Mouse (Mus musculus) inflammation-experienced regulatory T-cells, adult 16 weeks (primary cell): ENCODE measurements around the gene Gm14180. TPM values are rescaled to one million over a fixed set of nuclear protein-coding genes. Genes with fewer than 3 reads are reported as not detected.

Experiments used
- polyA plus RNA-seq: library from polyadenylated mRNA; unstranded; fragments of 100-300 nt; shearing (Covaris generic); gene quantifications from one replicate; pipeline ENCODE4 v1.2.1, GENCODE M21; 2017

Gene Gm14180
- not detected for polyA plus RNA-seq

GRCm38 (mm10) chr11:99734190-99734589 lies at the start of gene Gm14180:
Gene Gm14180 (minus strand): TSS chr11:99734290.

GRCm38 (mm10) chr11:99780604-99781003 lies 46.5 kb upstream of the Gm14180 start, which contains the start of gene Krtap4-8:
Gene Krtap4-8 (minus strand): TSS chr11:99780704.

GRCm38 (mm10) chr11:99772813-99773212 lies 38.7 kb upstream of the Gm14180 start, which contains the start of gene Gm11595:
Gene Gm11595 (minus strand): TSS chr11:99772913.

GRCm38 (mm10) chr11:99690463-99690862 lies 43.6 kb downstream of the Gm14180 start, which contains the start of gene Gm14190:
Gene Gm14190 (minus strand): TSS chr11:99690740.

Other genes starting within 250 kb of the Gm14180 start
- gene Krt23, start 241.2 kb downstream of the Gm14180 start, polyA plus RNA-seq: not detected
- gene Krt39, start 213.0 kb downstream of the Gm14180 start, polyA plus RNA-seq: not detected
- not detected for gene Krt40, start 191.1 kb downstream of the Gm14180 start, polyA plus RNA-seq
- not detected for gene Krtap3-3, start 183.4 kb downstream of the Gm14180 start, polyA plus RNA-seq
- gene Krtap3-2, start 177.4 kb downstream of the Gm14180 start, polyA plus RNA-seq: not detected
- not detected for gene Gm11939, start 174.8 kb downstream of the Gm14180 start, polyA plus RNA-seq
- not detected for gene Krtap3-1, start 167.7 kb downstream of the Gm14180 start, polyA plus RNA-seq
- not detected for gene Krtap1-5, start 153.3 kb downstream of the Gm14180 start, polyA plus RNA-seq
- gene Krtap1-4, start 150.6 kb downstream of the Gm14180 start, polyA plus RNA-seq: not detected
- gene Krtap1-3, start 143.0 kb downstream of the Gm14180 start, polyA plus RNA-seq: not detected
- gene Krtap9-3, start 136.2 kb downstream of the Gm14180 start, polyA plus RNA-seq: not detected
- gene Gm11938, start 131.0 kb downstream of the Gm14180 start, polyA plus RNA-seq: not detected
- not detected for gene Gm11937, start 124.1 kb downstream of the Gm14180 start, polyA plus RNA-seq
- not detected for gene Krtap2-4, start 119.4 kb downstream of the Gm14180 start, polyA plus RNA-seq
- not detected for gene Gm11562, start 113.9 kb downstream of the Gm14180 start, polyA plus RNA-seq
- gene Krtap4-1, start 106.1 kb downstream of the Gm14180 start, polyA plus RNA-seq: not detected
- gene Krtap4-2, start 99.2 kb downstream of the Gm14180 start, polyA plus RNA-seq: not detected
- gene Krtap4-7, start 90.2 kb downstream of the Gm14180 start, polyA plus RNA-seq: not detected
- gene Gm11555, start 84.1 kb downstream of the Gm14180 start, polyA plus RNA-seq: not detected
- gene Gm11563, start 75.3 kb downstream of the Gm14180 start, polyA plus RNA-seq: not detected
- gene Krtap4-6, start 68.3 kb downstream of the Gm14180 start, polyA plus RNA-seq: not detected
- not detected for gene Gm14190, start 43.5 kb downstream of the Gm14180 start, polyA plus RNA-seq
- not detected for gene Gm11595, start 38.6 kb upstream of the Gm14180 start, polyA plus RNA-seq
- gene Krtap4-8, start 46.4 kb upstream of the Gm14180 start, polyA plus RNA-seq: not detected
- gene Krtap4-9, start 50.9 kb upstream of the Gm14180 start, polyA plus RNA-seq: not detected
- not detected for gene Gm11596, start 59.2 kb upstream of the Gm14180 start, polyA plus RNA-seq
- not detected for gene Gm11569, start 64.6 kb upstream of the Gm14180 start, polyA plus RNA-seq
- not detected for gene Gm11554, start 70.2 kb upstream of the Gm14180 start, polyA plus RNA-seq
- gene Krtap4-13, start 75.6 kb upstream of the Gm14180 start, polyA plus RNA-seq: not detected
- not detected for gene Gm11564, start 81.4 kb upstream of the Gm14180 start, polyA plus RNA-seq
- gene 2300003K06Rik, start 103.8 kb upstream of the Gm14180 start, polyA plus RNA-seq: not detected
- not detected for gene Krtap4-16, start 117.3 kb upstream of the Gm14180 start, polyA plus RNA-seq
- not detected for gene Gm11568, start 123.6 kb upstream of the Gm14180 start, polyA plus RNA-seq
- not detected for gene Gm11559, start 130.2 kb upstream of the Gm14180 start, polyA plus RNA-seq
- not detected for gene Krtap9-1, start 139.1 kb upstream of the Gm14180 start, polyA plus RNA-seq
- gene Gm11567, start 144.9 kb upstream of the Gm14180 start, polyA plus RNA-seq: not detected
- not detected for gene Krtap31-1, start 173.6 kb upstream of the Gm14180 start, polyA plus RNA-seq
- not detected for gene Gm11565, start 180.5 kb upstream of the Gm14180 start, polyA plus RNA-seq
- gene Krtap31-2, start 202.0 kb upstream of the Gm14180 start, polyA plus RNA-seq: not detected
- gene Krtap9-5, start 214.2 kb upstream of the Gm14180 start, polyA plus RNA-seq: not detected
- gene Krtap29-1, start 244.8 kb upstream of the Gm14180 start, polyA plus RNA-seq: not detected